Mouse (Mus musculus) ES-Bruce4 (cell line): ENCODE data around the gene Bach1. TPM values are rescaled to one million over a fixed set of nuclear protein-coding genes. Genes with fewer than 3 reads are reported as not detected.
"Not testable (repeated sequence)": the region's sequence is repeated elsewhere in the genome, so short reads cannot be mapped to it uniquely, and the experiment has no call there.

Experiments
- H3K27ac ChIP-seq: 2 replicates; pipeline ENCODE4 v1.5.1; 2012; ENCODE audit warnings: low read length, inconsistent platforms; ENCODE audit not compliant: insufficient read depth
- H3K27me3 ChIP-seq: 2 replicates; pipeline ENCODE4 v1.6.1; 2012; ENCODE audit warnings: mild to moderate bottlenecking, low read length, inconsistent platforms; ENCODE audit not compliant: control insufficient read depth, poor library complexity, insufficient read depth, severe bottlenecking
- H3K36me3 ChIP-seq: 2 replicates; pipeline ENCODE4 v1.6.1; 2012; ENCODE audit warnings: inconsistent platforms, mild to moderate bottlenecking, low read length, moderate library complexity; ENCODE audit not compliant: control insufficient read depth, poor library complexity, insufficient read depth, severe bottlenecking
- H3K4me1 ChIP-seq: one replicate; pipeline ENCODE4 v1.8.1; 2011; ENCODE audit warnings: low read length; ENCODE audit not compliant: control insufficient read depth, insufficient read depth
- H3K4me3 ChIP-seq: 2 replicates; pipeline ENCODE4 v1.5.1; 2011; ENCODE audit warnings: low read depth, mild to moderate bottlenecking, low read length
- H3K9ac ChIP-seq: 2 replicates; pipeline ENCODE4 v1.6.1; 2012; ENCODE audit warnings: low read depth, mild to moderate bottlenecking, inconsistent platforms; ENCODE audit not compliant: poor library complexity, severe bottlenecking
- H3K9me3 ChIP-seq: replicated peaks from 2 replicates; pipeline ENCODE4 v1.6.1; 2012; ENCODE audit warnings: mild to moderate bottlenecking, low read length, inconsistent platforms; ENCODE audit not compliant: control insufficient read depth, poor library complexity, insufficient read depth, severe bottlenecking
- CTCF ChIP-seq: IDR thresholded peaks from one replicate; pipeline ENCODE4 v1.8.1; 2011; ENCODE audit warnings: low read depth, low read length
- EP300 ChIP-seq: IDR thresholded peaks from 2 replicates; pipeline ENCODE4 v1.6.1; 2011; ENCODE audit warnings: low read depth, low read length; ENCODE audit not compliant: insufficient read depth
- POLR2A ChIP-seq: IDR thresholded peaks from one replicate; pipeline ENCODE4 v1.8.1; 2011; ENCODE audit warnings: low read length; ENCODE audit not compliant: insufficient read depth
- polyA plus RNA-seq: library from polyadenylated mRNA; stranded (reverse); fragments of >200 nt; gene quantifications from 2 replicates; pipeline ENCODE4 v1.2.4, GENCODE M21; 2011; ENCODE audit warnings: low read depth; ENCODE audit not compliant: missing spikeins, insufficient read depth, insufficient read length

The Bach1 gene
- polyA plus RNA-seq, 1 experiment, result 27.4 TPM

GRCm38 (mm10) chr16:87686458-87686857 lies 12.3 kb upstream of the Bach1 start:
- Histone ChIP-seq H3K36me3 (no peaks in the 10 kb centered on the region), H3K9ac (no peak overlapping the region), H3K4me1 (no peaks in the 10 kb centered on the region), H3K9me3 (no peaks in the 10 kb centered on the region), H3K27me3 (peaks cover 1% of the 10 kb centered on the region; the same call in 1 of the 2 replicates), H3K4me3 (no peak overlapping the region), H3K27ac (no peak overlapping the region)
- TF ChIP-seq EP300 (no peak), POLR2A (no peak), CTCF (no peak)

DNA sequence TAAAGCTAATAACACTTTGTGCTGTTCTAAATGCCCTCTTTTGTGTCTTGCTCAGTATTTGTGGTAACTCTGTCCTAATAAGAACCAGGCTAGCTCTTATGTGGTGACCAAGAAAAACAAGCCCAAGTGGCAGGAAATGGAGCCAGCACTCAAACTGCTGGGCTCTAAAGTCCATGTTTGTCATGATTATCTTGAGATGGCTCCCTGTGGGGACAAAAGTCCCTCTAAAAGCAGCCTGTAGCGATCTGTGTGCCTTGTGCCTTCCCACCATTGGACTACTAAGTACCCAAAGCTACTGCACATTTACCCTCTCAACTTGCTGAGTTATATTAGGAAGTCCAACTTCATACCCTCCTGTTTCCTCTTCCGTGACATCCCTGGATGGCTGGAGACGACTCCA lies 11.4 kb upstream of the Bach1 start:
- Histone ChIP-seq H3K9ac (no peak overlapping the region), H3K27ac (no peak overlapping the region), H3K4me3 (no peak overlapping the region), H3K9me3 (no peaks in the 10 kb centered on the region), H3K36me3 (no peaks in the 10 kb centered on the region), H3K27me3 (peaks cover 1% of the 10 kb centered on the region; the same call in 1 of the 2 replicates), H3K4me1 (peaks cover 2% of the 10 kb centered on the region)
- no peak for TF ChIP-seq CTCF
- TF ChIP-seq POLR2A, result no peak
- TF ChIP-seq EP300, result no peak

- H3K4me1 ChIP-seq, H3K9me3 ChIP-seq, H3K27me3 ChIP-seq, H3K4me3 ChIP-seq, H3K36me3 ChIP-seq, H3K9ac ChIP-seq, H3K27ac ChIP-seq: not testable (repeated sequence)
Measured at GRCm38 (mm10) chr16:87688328-87688727, 10.4 kb upstream of the Bach1 start.

- not testable (repeated sequence) for H3K27me3 ChIP-seq, H3K36me3 ChIP-seq, H3K4me1 ChIP-seq, H3K27ac ChIP-seq, H3K9ac ChIP-seq, H3K9me3 ChIP-seq, H3K4me3 ChIP-seq
Measured at GRCm38 (mm10) chr16:87688823-87689222, 9.9 kb upstream of the Bach1 start.

- Histone ChIP-seq H3K9ac (no peak overlapping the region), H3K4me3 (no peak overlapping the region), H3K27me3 (no peaks in the 10 kb centered on the region), H3K9me3 (no peaks in the 10 kb centered on the region), H3K36me3 (no peaks in the 10 kb centered on the region), H3K27ac (no peak overlapping the region), H3K4me1 (peaks cover 3% of the 10 kb centered on the region)
- TF ChIP-seq CTCF, result no peak
Measured at GRCm38 (mm10) chr16:87689225-87689624, 9.5 kb upstream of the Bach1 start.

DNA sequence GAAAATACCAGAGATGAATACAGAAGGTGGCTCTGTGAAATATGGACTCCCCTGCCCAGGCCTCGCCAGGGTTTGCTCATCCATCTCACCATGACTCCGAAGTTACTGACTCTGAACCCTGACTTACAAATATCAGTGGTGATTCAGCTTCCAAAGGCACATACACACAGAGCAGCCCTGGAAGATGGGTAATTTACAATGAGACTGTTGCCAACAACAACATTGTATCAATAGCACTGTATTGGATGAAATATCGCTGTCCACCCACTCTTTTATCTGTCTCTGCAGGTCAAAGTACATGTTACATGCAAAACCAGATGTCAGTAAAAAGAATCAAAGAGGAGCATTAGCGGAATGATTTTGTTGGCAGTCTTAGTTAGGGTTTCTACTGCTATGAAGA lies 8.2 kb upstream of the Bach1 start:
- H3K27me3 ChIP-seq, result no peaks in the 10 kb centered on the region
- peaks cover 3% of the 10 kb centered on the region for H3K4me1 ChIP-seq
- no peak overlapping the region for H3K9ac ChIP-seq
- no peak overlapping the region for H3K4me3 ChIP-seq
- no peak overlapping the region for H3K27ac ChIP-seq
- H3K9me3 ChIP-seq, result no peaks in the 10 kb centered on the region
- no peak for TF ChIP-seq EP300
- TF ChIP-seq POLR2A, result no peak
- TF ChIP-seq CTCF, result no peak
- no peaks in the 10 kb centered on the region for H3K36me3 ChIP-seq

DNA sequence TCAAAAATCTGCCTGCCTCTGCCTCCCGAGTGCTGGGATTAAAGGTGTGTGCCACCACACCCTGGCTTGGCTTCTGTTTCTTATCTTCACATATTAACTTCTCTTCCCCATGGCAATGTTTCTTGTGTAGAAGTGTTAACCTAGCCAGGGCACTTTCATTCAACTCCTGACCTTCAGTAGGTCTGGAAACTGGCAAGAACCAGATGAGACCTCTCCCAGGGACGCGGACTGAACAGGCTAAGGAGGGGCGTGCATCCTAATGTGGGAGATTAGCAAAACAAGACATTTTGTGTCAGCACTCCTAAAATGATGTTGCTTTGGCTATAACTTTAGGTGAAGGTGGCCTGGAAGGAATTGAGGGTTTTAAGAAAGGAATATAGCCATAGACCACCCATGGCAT lies 7.6 kb upstream of the Bach1 start:
- Histone ChIP-seq H3K9ac (no peak overlapping the region), H3K9me3 (no peaks in the 10 kb centered on the region), H3K27me3 (no peaks in the 10 kb centered on the region), H3K4me1 (peaks cover 3% of the 10 kb centered on the region), H3K27ac (no peak overlapping the region), H3K4me3 (no peak overlapping the region), H3K36me3 (no peaks in the 10 kb centered on the region)
- TF ChIP-seq POLR2A (no peak), EP300 (0 out of 2 replicates have a peak, but pooled peaks have one; percentile 27), CTCF (no peak)
